Mouse (Mus musculus) ES-E14 (cell line): Measurements from ENCODE around the gene Tulp3. TPM values are rescaled to one million over a fixed set of nuclear protein-coding genes. Genes with fewer than 3 reads are reported as not detected.
A peak's percentile ranks its signal among the peaks of the same experiment; 100 is the strongest.

Experiments used
- DNase-seq: peaks from one replicate; pipeline ENCODE4 v3.0.0-alpha.2; 2013; ENCODE audit warnings: low read depth, low spot score
- H3K27ac ChIP-seq: 2 replicates; pipeline ENCODE4 v1.5.1; 2012; ENCODE audit warnings: low read depth, mild to moderate bottlenecking, low read length, moderate library complexity, mixed read lengths; ENCODE audit not compliant: poor library complexity, insufficient read depth, severe bottlenecking
- H3K36me3 ChIP-seq: 2 replicates; pipeline ENCODE4 v1.6.1; 2012; ENCODE audit warnings: mild to moderate bottlenecking, low read length, moderate library complexity, mixed read lengths; ENCODE audit not compliant: control insufficient read depth, poor library complexity, insufficient read depth, severe bottlenecking
- H3K4me1 ChIP-seq, 2 experiments: fragments of 150-350 bp in 1 of 2; sonication (generic) in 1 of 2; 2 replicates each; pipeline ENCODE4 v1.6.1; 2012; ENCODE audit warnings: low read length in 2 of 2, mild to moderate bottlenecking in 1 of 2, mixed read lengths in 1 of 2; ENCODE audit not compliant: control insufficient read depth in 2 of 2, insufficient read depth in 2 of 2, poor library complexity in 1 of 2
- H3K4me3 ChIP-seq, 2 experiments: fragments of 150-350 bp in 1 of 2; sonication (generic) in 1 of 2; 2 replicates each; pipeline ENCODE4 v1.5.1; 2012; ENCODE audit warnings: low read length in 2 of 2, low read depth in 1 of 2, mild to moderate bottlenecking in 1 of 2, mixed read lengths in 1 of 2; ENCODE audit not compliant: insufficient read depth in 1 of 2, poor library complexity in 1 of 2, severe bottlenecking in 1 of 2
- H3K9ac ChIP-seq: 2 replicates; pipeline ENCODE4 v1.6.1; 2012; ENCODE audit warnings: low read depth, mild to moderate bottlenecking, low read length, mixed read lengths; ENCODE audit not compliant: poor library complexity, insufficient read depth, severe bottlenecking
- H3K9me3 ChIP-seq: fragments of 150-350 bp; sonication (generic); 2 replicates; pipeline ENCODE4 v1.6.1; 2012; ENCODE audit warnings: low read depth, mild to moderate bottlenecking, low read length; ENCODE audit not compliant: control insufficient read depth, insufficient read depth
- CHD2 ChIP-seq: IDR thresholded peaks from 2 replicates; pipeline ENCODE4 v1.6.1; 2014; ENCODE audit warnings: mild to moderate bottlenecking, low read depth, low read length, inconsistent platforms
- HCFC1 ChIP-seq: IDR thresholded peaks from 2 replicates; pipeline ENCODE4 v1.6.1; 2012; ENCODE audit warnings: low read length, inconsistent platforms, borderline replicate concordance; ENCODE audit not compliant: insufficient read depth
- MAFK ChIP-seq: IDR thresholded peaks from 2 replicates; pipeline ENCODE4 v1.6.1; 2014; ENCODE audit warnings: mild to moderate bottlenecking, low read depth, low read length, inconsistent platforms; ENCODE audit not compliant: insufficient read depth
- ZC3H11A ChIP-seq: IDR thresholded peaks from 2 replicates; pipeline ENCODE4 v1.6.1; 2012; ENCODE audit warnings: low read depth, mild to moderate bottlenecking, inconsistent platforms, low read length, borderline replicate concordance
- ZNF384 ChIP-seq: IDR thresholded peaks from 2 replicates; pipeline ENCODE4 v1.6.1; 2012; ENCODE audit warnings: low read depth, low read length, inconsistent platforms
- in situ Hi-C, 2 experiments: fragments of 600-800 bp; cut with MboI; formaldehyde crosslinking; loops; one replicate each; pipeline ENCODE4 v1.15.1; 2025; ENCODE audit warnings: low sequenced_read_pairs in 2 of 2, inconsistent platforms in 1 of 2; ENCODE audit not compliant: unreplicated experiment in 2 of 2
- total RNA-seq: library from RNA; depleted of rRNA; stranded (reverse); fragments of 300-350 nt; gene quantifications from 2 replicates; pipeline ENCODE4 v1.2.3, GENCODE M21; 2012

The Tulp3 gene
- total RNA-seq, 1 experiment: 11.7 TPM

DNA sequence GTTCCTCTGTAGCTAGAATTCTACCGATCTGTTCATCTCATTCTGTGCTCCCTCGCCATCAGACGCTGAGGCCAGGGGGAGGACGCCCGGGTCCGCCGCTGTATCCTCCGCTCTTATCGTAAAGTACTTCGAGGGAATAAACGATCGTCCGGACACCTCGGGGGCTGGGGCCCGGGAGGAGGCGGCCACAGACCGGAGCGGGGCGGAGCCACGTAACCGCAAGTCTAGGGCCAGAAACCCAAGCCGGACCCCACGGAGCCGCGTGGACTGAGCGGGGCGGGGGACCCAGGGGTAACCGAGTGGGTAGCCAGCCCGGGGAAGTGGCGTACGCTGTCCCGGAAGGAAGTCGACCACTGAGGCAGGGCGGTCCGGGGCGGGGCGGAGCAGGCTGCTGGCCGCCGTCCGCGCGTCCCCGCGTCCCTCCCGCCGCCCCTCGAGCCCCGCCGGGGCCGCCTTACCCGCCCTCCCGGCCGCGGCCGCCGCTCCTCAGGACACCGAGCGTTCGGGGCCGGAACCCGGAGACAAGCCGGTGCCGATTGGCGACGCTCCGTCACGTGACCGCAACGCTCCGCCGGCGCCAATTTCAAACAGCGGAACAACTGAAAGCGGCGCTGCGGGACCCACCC lies 6.8 kb upstream of the Tulp3 start, which contains the start of the genes Rhno1 and Foxm1:
Gene Rhno1, minus strand, starts transcription at position 531 of the 626 bp plus-strand sequence.
Gene Foxm1, plus strand, starts transcription at position 587 of the 626 bp plus-strand sequence.
- Histone ChIP-seq H3K9ac (peak within 1 kb of the TSS; percentile 93), H3K4me3 (peak within 1 kb of the TSS; percentile 94 to 95), H3K36me3 (peaks cover 22% of the 10 kb centered on the region), H3K9me3 (no peaks in the 10 kb centered on the region), H3K27ac (peak within 1 kb of the TSS; percentile 69), H3K4me1 (peaks cover 1 to 21% of the 10 kb centered on the region in 2 experiments; a peak in 2 of 4 replicates)
- in situ Hi-C loops: no loop called here
- DNase-seq: peak; percentile 47
- TF ChIP-seq ZNF384: no peak
- no peak for TF ChIP-seq CHD2
- no peak for TF ChIP-seq ZC3H11A
- TF ChIP-seq MAFK: no peak
- no peak for TF ChIP-seq HCFC1

DNA sequence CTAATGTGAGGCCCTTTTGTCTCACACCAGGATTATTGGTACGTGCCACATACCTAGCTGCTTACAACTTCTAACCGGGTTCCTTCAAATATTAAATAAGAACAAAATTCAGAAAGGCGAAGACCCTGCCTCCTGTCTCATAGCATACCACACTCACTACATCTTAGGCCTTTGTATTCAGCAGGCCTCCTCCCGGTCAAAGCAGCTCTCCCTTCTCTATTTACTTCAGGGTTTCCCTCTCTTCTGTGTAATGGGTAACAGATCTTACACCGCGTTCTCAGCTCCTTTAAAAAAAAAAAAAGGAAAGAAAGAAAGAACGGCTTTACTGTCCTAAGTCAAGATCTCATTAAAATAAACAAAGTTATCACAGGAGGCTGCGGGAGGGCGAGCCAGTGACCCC lies 6.2 kb upstream of the Tulp3 start:
- DNase-seq: no peak
- Histone ChIP-seq H3K36me3 (peaks cover 23% of the 10 kb centered on the region), H3K27ac (peak overlapping the region; percentile 69; the same call in 1 of the 2 replicates), H3K4me3 (peak overlapping the region; percentile 94 to 95), H3K4me1 (peaks cover 1 to 22% of the 10 kb centered on the region in 2 experiments; a peak in 2 of 4 replicates), H3K9me3 (no peaks in the 10 kb centered on the region), H3K9ac (peak overlapping the region; percentile 93)
- TF ChIP-seq CHD2 (no peak), ZNF384 (no peak), HCFC1 (no peak), ZC3H11A (no peak), MAFK (no peak)
- in situ Hi-C loops: no loop called here

DNA sequence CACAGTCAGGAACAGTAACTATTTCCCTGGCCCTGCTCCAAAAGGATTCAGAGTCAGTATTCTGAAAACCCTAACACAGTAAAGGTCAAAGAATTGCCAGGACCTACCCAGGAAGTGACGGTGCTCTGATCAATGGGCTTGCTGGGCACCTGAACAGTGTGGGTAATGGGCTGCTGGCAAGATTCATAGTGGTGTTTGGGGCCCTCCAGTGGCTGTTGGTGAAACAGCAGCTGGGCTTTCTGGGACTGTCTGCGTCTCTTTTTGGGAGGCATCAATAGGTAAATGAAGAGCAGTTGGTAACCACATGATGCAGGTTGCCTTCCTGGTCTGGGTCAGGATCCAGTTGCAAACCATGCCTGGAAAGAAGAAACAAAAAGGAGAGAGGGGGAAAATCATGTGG lies 3.3 kb upstream of the Tulp3 start:
- Histone ChIP-seq H3K27ac (no peak overlapping the region), H3K9ac (no peak overlapping the region), H3K4me3 (no peak overlapping the region), H3K4me1 (peaks cover 1 to 15% of the 10 kb centered on the region in 2 experiments; a peak in 2 of 4 replicates), H3K36me3 (peaks cover 16% of the 10 kb centered on the region), H3K9me3 (no peaks in the 10 kb centered on the region)
- in situ Hi-C loops: no loop called here
- DNase-seq: peak; percentile 61
- TF ChIP-seq HCFC1: no peak
- peak; percentile 83; the same call in 1 of the 2 replicates for TF ChIP-seq ZC3H11A

DNA sequence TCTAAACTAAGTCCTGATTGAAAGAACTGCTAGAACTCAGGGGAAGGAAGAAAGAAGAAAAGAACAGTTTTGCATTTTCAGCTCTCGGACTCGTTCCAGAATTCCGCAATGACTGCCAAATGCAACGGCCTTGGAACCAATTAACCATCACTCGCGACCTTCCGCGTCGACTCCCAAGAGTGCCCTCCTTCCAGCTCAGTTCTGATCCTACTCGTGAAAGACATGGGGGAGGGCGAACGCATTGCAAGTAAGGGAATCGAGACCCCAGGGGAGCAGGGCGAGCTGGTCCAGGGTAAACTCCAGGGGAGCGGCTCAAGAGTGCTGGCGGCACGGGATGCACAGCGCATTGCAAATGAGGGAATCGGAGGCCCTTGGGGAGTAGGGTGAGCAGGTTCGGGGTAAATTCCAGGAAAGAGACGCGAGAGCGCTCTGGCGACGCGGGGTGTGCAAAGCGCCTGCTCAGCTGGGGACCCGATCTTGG lies 410 bp downstream of the Tulp3 start:
- Histone ChIP-seq H3K36me3 (peaks cover 25% of the 10 kb centered on the region), H3K4me3 (peak overlapping the region; percentile 72 to 77), H3K9ac (peak overlapping the region; percentile 80), H3K4me1 (peaks cover 0 to 14% of the 10 kb centered on the region in 2 experiments; a peak in 2 of 4 replicates), H3K9me3 (no peaks in the 10 kb centered on the region), H3K27ac (peak overlapping the region; percentile 71)
- TF ChIP-seq CHD2 (no peak), MAFK (no peak), ZNF384 (no peak), HCFC1 (no peak), ZC3H11A (no peak)
- in situ Hi-C loops: no loop called here
- DNase-seq: peak; percentile 53
